Mouse (Mus musculus) bone marrow, adult 2 months (tissue): Measurements from ENCODE around the gene Rundc1.

Experiments
- CTCF ChIP-seq: fragments of 200-500 bp; IDR thresholded peaks from 2 replicates; pipeline ENCODE4 v1.5.1; 2011; ENCODE audit warnings: low read length, control low read depth; ENCODE audit not compliant: control insufficient read depth, insufficient read depth
- POLR2A ChIP-seq: fragments of 200-500 bp; IDR thresholded peaks from 2 replicates; pipeline ENCODE4 v1.6.1; 2011; ENCODE audit warnings: low read depth, mild to moderate bottlenecking, control low read depth, low read length, borderline replicate concordance; ENCODE audit not compliant: control insufficient read depth

DNA sequence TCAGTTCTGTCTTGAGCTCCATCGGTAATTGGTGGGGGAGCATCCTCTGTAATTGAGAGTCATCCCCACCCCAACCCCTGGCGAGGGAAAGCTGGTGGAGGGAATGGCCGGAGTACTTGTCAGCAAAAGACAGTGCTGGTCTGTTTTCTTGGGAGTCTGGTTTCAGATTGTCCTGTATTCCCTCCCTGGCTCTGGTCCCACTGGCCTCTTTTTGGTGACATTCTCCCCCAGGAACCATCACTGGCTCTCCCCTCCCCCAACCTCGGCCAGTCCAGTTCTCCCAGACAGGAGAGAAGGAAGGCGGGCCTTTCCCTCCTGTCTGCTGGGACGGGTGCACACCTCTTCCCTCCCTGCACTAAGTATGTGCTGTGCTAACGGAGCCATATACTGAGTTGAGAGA, 47.5 kb downstream of the Rundc1 start:
- TF ChIP-seq POLR2A (no peak), CTCF (no peak)
